Mouse (Mus musculus): ENCODE results near the gene Hhipl2.
"Not testable (repeated sequence)": the region's sequence is repeated elsewhere in the genome, so short reads cannot be mapped to it uniquely, and the experiment has no call there.

The Hhipl2 gene

DNA sequence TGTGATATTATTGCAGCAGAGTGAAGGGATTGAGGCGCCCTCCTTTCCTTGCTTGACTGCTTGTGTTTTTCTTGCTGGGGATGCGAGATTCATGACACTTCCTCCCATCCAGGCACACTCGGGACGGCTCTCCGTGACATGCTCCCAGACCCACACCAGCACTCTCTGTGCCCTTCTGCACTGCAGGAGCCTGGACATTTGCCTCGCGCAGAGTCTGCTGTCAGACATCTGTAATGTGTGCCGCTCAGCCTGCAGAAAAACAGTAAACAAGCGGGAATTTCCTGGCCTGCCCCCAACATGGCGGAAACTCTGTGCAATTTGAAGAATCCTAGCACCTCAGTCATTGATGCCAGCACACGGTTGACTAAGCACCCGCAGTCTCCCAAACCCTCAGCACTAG lies at the start of gene Hhipl2:
Hhipl2 (plus strand) TSS at position 343 of the 400 bp plus-strand sequence.
- no peak for DNase-seq (ENCODE audit: low read depth, low spot score)

DNA sequence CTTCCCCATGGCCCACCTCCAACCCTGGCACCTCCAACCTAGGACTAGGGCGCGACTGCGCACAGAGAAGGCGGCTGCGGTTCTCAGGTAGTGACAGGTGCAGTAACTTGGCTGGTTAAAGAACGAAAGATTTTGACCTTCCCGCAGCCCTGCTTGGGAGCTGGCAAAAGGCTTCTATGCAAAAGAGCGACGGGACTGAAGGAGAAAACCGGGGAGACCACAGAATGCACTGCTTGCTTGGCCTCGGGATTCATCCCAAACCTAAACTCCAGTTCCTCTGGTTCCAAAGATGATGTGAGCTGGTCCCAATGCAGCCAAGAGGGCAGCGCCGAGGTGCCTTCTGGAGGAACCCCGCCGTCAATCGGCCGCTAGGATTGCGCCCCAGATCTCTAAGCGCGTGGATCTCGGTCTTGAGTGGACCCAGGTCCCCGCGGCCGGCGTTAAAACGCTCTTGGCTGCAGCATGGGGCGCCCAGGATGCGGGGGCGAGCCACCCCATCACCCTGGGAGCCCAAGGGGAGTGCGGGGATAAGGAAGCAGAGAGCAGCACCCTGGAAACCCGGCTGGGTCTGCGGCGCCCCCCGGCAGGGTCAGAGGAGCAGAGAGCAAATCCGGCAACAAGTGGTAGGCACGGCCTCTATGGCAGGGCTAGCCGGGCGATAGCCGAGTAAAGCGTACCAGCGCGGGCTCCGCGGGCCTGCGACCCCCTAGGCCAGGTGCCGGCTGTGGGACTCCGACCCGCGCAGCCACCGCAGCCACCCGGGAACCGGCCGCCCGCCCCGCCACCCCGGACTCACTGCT lies 49.2 kb upstream of the Hhipl2 start:
- DNase-seq (ENCODE audit: low read depth, low spot score): no peak

GRCm38 (mm10) chr1:183369427-183370014 lies 48.5 kb upstream of the Hhipl2 start, which contains the start of gene Mia3:
Gene Mia3 (minus strand): TSS chr1:183369553.
- peak; percentile 72 for DNase-seq (ENCODE audit: low read depth, low spot score)

DNA sequence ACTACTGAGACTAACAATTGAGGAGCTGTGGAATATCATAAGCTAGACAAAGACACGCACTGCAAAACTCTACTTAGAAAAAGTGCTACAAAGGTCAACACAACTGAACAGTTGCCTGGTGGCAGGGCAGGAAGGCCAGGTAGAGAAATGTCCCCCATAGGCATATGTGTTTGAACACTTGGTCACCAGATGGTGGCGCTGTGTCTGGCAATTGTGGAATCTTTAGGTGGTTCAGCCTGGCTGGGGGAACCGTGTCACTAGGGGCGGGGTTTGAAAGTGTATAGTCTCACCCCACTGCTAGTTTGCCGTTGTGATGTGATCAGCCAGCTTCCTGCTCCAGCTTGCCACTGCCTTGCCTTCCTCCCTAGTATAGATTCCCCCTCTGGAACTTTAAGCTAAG lies 43.3 kb upstream of the Hhipl2 start:
- no peak for DNase-seq (ENCODE audit: low read depth, low spot score)

DNA sequence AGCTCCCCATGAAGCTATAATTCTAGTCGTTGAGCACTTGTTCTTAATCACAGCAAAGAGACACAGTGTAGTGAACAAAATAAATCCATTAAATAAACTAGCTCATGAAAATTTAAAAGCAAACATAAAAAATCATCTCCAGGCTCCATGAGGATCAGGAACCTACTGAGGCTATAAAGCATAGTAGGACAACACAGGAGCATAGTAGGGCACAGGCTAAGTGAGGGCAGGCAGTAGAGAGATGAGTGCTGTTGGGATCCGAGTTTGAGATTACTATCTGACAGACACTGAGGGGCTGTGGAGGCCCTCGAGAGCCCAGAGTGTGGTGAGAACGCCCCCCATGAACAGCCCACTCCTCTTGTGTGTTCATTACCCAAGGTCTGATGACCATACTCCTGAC lies 41.0 kb upstream of the Hhipl2 start:
- no peak for DNase-seq (ENCODE audit: low read depth, low spot score)

DNA sequence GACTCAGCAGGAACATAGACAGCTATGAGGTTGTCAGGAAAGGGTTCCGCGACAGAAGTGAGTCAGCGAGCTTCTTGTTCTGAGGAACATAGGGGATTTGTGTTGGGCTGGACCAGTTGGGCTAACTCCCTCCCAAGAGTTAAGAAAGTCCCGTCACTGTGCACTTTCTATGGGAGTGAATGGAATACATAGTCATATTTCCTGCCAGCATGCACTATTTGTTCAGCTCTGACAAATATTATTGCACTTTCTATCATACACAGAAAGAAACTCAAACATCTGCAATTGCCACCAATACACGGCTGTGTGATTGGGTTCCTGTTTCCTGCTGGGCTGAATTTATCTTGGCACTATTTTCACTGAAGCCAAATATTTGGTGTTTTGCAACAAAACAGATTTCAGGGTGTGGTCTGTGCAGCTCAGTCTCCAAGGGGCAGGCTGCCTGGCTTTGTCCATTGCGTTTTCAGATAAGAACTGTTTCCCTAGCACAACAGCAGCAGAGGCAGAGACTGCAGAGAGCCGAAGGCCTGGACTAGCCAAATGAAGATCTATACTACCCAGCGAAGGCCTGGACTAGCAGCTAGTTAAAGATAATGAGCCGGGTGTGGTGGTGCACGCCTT lies 39.6 kb upstream of the Hhipl2 start:
- no peak for DNase-seq (ENCODE audit: low read depth, low spot score)

GRCm38 (mm10) chr1:183379376-183379775 lies 38.6 kb upstream of the Hhipl2 start:
- not testable (repeated sequence) for DNase-seq (ENCODE audit: low read depth, low spot score)

DNA sequence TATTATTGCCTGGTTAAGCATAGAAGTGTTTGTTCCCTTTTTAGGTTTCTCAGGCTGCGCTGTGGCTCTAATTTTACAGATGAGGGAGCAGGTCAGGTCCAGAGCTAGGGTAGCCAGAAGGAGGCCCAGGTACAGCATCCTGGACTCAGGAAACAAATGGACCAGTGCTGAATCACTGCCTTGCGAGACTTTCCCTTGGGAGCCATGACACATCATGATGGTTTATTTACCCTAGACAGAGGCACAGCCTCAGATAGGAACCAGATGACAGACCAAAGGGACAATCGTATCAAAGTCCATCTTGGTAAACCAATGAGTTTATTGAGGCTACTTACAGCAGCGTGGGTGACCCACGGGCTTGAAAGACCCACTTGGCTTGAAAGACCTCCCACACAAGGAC lies 36.2 kb upstream of the Hhipl2 start:
- no peak for DNase-seq (ENCODE audit: low read depth, low spot score)

DNA sequence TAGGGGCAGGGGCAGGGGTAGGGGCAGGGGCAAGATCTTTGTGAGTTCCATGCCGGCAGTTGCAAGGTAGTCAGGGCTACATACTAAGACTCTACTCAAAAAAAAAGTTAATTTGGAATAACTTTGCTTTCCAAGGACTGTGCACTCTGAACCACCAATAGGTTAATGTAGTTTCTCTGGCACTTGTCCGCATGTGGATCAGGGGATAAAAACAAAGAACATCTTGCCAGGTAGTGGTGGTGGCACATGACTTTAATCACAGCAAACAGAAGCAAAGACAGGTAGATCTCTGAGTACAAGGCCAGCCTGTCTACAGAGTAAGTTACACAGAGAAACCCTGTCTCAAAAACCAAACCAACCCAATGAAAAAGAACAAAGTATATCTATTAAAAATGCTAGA lies 35.4 kb upstream of the Hhipl2 start:
- no peak for DNase-seq (ENCODE audit: low read depth, low spot score)

- DNase-seq (ENCODE audit: low read depth, low spot score): not testable (repeated sequence)
These were observed 30.6 kb upstream of the Hhipl2 start for GRCm38 (mm10) chr1:183387421-183387820.

DNA sequence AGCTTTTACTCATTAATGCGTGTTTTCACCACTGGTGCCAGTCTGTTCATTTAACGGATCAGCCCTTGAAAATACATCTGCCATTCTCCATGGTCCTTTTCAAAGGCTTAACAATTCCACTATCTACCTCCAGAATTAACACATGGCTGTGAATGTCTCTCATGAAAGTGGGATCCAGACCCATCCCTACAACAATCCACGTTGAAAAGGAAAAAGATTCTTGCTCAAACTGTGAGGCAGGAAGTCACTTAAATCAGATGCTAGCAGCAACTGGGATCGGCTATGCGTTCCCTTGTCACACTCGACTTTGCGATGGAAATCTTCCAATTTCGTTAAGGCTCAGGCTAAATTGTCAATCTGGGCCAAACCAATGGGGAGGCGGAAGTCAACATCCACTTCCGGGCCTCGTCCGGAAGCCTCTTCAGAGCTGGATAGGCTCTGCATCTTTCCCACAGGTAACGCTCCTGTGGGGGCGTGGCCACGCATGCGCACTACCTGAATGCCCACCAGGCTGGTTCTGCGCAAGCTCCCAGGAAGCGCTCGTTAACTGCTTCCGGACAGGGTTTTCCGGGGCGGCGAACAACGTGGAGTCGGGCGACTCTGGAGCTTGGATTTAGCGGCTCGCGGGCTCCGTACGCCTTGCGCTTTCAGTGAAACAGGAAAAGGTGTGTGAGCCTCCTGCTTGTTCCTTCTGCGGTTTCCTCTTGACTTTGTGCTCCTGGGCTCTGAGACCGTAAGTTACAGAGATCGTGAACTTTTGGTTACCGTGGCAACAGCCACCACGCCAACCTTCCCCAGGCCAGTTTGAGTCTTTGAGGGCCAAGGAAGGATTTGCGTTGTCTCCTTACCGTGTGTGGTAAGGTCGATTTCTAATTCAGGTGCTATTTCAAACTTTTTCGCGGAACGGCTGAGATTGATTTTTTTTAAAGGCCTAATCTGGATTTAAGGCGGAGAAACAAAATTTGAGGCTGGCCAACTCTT lies 29.3 kb upstream of the Hhipl2 start, which contains the start of gene Taf1a:
Taf1a (plus strand) TSS at position 556 of the 981 bp plus-strand sequence.
- peak; percentile 85 for DNase-seq (ENCODE audit: low read depth, low spot score)

DNA sequence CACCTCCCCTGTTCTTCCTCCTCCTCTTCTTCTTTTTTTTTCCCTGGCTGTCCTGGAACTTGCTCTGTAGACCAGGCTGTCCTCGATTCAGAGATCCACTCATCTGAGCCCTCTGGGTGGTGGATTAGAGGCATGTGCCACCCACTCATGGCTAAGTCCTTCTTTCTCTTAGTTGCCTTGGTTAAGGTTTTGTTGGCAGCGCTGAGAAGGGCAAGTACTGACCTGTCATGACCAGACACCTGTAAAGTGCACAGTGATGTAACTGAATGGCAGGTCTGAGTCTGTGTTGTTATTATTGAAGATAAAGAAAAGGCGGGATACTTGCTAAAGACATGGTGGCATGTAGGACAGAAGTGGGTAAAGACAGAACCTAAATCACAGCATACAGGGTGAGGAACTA lies 14.6 kb upstream of the Hhipl2 start:
- DNase-seq (ENCODE audit: low read depth, low spot score): no peak

- DNase-seq (ENCODE audit: low read depth, low spot score): no peak
These were observed 3.8 kb upstream of the Hhipl2 start for GRCm38 (mm10) chr1:183414081-183414727.

- no peak for DNase-seq (ENCODE audit: low read depth, low spot score)
These were observed 1.7 kb downstream of the Hhipl2 start for GRCm38 (mm10) chr1:183419741-183420140.

DNA sequence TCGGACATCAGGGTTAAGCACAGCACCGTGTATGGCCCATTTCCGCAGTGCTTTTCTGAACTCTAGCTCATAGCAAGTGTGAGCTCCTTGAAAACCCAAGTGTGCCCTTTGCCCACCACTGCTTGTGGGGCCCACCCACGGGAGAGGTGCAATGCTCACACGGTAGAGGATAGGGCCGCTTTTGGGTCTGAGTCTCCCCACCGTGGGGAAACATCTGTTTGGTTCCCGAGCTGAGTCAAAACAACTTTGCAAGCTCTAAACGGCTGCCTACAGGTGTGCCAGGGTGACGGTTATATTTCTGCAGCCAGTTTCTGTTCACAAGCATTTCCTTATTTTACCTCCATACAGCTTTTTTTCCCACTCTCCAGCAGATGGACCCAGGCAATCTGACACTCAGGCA lies 2.3 kb downstream of the Hhipl2 start:
- no peak for DNase-seq (ENCODE audit: low read depth, low spot score)

DNA sequence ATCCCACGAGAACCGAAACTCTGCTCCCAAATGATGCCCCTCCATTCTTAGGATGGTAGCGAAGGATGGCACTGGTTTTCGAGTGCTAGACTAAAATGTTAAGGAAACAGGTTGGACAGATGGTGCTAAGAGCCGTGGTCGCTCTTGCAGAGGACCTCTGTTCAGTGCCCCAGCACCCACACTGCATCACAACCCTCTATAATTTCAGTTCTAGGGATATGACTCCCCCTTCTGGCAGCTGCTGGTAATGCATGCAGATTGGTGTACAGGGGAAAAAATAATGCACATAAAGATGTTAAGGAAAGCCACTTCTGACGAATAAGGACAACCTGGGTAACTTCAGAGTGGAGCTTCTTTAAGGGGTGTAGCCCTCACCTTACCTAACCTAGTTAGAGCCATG lies 6.1 kb downstream of the Hhipl2 start:
- DNase-seq (ENCODE audit: low read depth, low spot score): no peak

GRCm38 (mm10) chr1:183434918-183435317 lies 16.9 kb downstream of the Hhipl2 start:
- DNase-seq (ENCODE audit: low read depth, low spot score): no peak

DNA sequence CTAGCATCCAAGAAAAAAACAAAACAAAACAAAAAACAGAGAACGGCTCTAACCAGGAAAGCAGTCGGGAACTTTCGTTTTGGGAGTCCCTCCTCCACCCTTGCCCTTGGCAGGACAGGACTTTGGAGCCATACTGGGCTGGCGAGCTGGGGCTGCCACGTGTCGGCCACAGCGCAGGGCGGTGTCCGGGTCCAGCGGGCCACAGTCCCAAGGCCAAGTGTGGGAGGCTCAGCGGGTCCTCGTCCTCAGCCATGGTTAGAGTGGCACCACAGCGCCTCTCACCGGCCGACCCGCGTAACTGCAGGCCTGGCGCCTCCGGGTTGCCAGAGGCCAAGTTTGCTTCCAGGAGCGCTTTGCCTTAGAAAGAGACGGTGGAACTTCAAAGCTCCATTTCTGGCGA lies 21.0 kb downstream of the Hhipl2 start:
- DNase-seq (ENCODE audit: low read depth, low spot score): no peak

DNA sequence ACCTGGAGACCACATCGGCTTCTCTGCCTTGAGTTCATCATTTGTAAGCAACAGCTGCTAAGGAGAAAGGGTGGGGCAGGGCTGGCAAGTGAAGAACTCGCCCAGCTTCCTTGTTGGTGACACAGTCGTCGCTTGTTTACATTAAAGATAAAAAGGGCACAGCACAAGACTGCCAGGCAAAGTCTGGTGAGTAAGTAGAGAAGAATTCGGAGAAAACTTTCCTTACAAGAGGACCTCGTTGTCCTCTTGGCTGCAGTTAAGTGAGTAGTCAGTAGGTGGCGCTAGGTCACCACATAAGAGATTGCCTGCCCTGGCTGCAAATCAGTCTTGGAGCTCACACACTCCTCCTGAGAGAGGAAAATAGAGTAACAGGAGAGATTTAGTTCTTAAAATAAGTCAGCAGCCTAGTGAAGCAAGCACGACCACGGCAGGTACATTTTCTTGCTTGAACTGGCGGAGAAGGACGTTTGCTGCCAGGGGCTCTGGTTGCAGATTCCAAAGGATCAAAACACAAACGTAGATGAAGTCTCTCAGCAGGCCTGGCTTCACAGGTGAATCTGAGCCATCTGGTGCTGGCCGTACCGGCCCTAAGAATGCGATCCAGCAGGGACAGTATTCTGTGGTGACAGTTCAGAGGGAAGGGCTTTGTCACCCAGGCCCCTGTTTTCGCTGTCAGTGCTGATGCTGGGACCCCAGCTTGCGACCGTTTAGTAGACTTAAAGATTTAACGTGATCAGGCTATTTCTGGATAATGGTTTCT lies 24.2 kb downstream of the Hhipl2 start:
- DNase-seq (ENCODE audit: low read depth, low spot score): peak; percentile 19

DNA sequence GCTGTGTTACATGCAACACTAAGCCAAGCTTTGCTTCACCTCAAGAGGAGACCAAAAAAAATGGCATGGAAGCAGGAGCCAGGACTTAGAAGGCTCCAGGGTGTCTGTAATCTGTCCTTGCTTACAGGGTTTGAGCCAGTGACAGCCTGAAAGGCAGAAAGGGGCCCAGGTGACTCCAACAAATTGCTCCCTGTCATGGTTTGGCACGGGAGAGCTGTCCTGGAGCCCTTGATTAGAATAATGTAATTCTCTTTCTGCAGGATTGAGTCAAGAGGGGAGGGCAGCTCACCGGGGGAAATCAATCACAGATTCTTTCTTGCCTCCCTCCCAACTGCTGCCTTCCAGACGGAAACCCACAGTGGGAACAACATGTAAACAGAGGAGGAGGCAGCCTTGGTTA lies 35.1 kb downstream of the Hhipl2 start:
- DNase-seq (ENCODE audit: low read depth, low spot score): no peak
